ENCODE assay signal across 10 mouse cellular contexts in the genomic region with DNA sequence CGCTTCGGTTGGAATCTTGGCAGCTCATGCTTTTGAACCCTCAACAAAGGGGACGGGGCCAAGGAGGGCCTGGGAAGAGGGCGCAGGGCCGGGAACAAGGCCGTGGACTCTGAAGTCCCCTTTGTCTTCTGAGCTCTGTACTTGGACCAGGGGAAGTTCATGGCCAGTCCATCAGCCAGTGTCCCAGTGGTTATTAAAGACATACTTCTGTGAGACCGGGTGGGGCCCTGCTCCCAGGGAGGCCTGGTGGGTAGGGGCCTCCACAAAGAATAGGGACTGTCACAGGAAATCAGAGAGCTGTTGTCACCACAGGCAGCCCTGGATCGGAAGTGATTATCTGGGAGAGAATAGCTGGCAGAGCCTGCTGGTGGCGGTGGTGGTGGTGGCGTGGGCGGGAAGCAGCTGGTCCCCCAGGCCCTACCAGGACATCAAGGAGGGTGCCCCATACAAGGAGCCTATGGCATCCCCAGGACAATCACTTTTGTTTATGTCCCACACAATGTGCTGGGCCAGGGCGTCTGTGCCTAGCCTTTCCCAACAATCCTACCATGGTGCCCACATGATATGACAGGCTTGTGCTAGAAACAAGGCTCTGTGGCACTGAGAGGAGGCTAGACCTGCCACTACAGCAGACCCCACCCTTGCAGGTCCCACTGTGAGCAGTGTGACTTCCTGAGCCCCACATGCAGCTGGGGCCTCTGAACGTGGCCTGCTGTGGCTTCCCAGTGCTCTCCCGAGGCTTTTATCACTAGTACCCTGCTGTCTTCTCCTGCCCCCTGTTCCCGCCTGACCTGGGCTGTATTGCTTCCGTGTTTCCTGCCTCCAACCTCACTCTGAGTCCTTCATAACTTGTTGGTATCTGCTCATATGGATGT.
DNase-seq lines count a peak whose midpoint lies in the region; ATAC-seq and TF ChIP-seq lines count a peak whose summit lies in the region.
"Had no signal": no experiment of that assay in that cellular context is flagged by ENCODE, and none has a peak within 500 bp of the region (broad histone marks: within the 10 kb centered on the region; RNA-seq: fewer than 3 reads in every experiment).

No protein-coding gene starts in this region.

- 71% methylated on average over 16 of the region's 16 CpGs for WGBS in embryonic facial prominence, embryonic 14.5 days
- WGBS in intestine, embryonic 16.5 days, result 71% methylated on average over 16 of the region's 16 CpGs
- WGBS in cerebellum, adult 2 months, result 54% methylated on average over 16 of the region's 16 CpGs

- no peak overlapping the region for H3K9ac ChIP-seq in embryonic facial prominence, embryonic 14.5 days (ENCODE audit: low read depth, low read length)
- no peak overlapping the region for H3K9ac ChIP-seq in intestine, embryonic 16.5 days (ENCODE audit: low read depth, low read length)
- H3K9ac ChIP-seq: embryonic facial prominence, embryonic 13.5 days had no signal

- no peaks in the 10 kb centered on the region for H3K4me1 ChIP-seq in embryonic facial prominence, embryonic 14.5 days (ENCODE audit: control insufficient read depth, insufficient read depth, low read length)
- H3K4me1 ChIP-seq in intestine, embryonic 16.5 days (ENCODE audit: control insufficient read depth, insufficient read depth, low read length), result peaks cover 6% of the 10 kb centered on the region; the same call in 1 of the 2 replicates
- H3K4me1 ChIP-seq in cerebellum, adult 2 months (ENCODE audit: control insufficient read depth, insufficient read depth, low read length), result no peaks in the 10 kb centered on the region; the same call in 1 of the 2 replicates

- intact Hi-C loops in left cerebral cortex, postnatal 10 days (cut with DNase I), result no loop called here

- TF ChIP-seq POLR2A in cerebellum, adult 2 months (IDR thresholded peaks at IDR 0.05; ENCODE audit: borderline replicate concordance, insufficient read depth, low read length), result no peak

- no peaks in the 10 kb centered on the region for H3K9me3 ChIP-seq in embryonic facial prominence, embryonic 14.5 days (ENCODE audit: control insufficient read depth, low read length)
- H3K9me3 ChIP-seq in intestine, embryonic 16.5 days (ENCODE audit: control insufficient read depth, low read length), result no peaks in the 10 kb centered on the region
- H3K9me3 ChIP-seq: embryonic facial prominence, embryonic 13.5 days had no signal

- no peak for TF ChIP-seq CTCF in cerebellum, adult 2 months (IDR thresholded peaks at IDR 0.05; ENCODE audit: borderline replicate concordance, insufficient read depth, low read depth, low read length)

- H3K27ac ChIP-seq in embryonic facial prominence, embryonic 14.5 days (replicated peaks; ENCODE audit: low read depth, low read length), result no peak overlapping the region
- H3K27ac ChIP-seq in intestine, embryonic 16.5 days (ENCODE audit: low read length), result no peak overlapping the region
- no peak overlapping the region for H3K27ac ChIP-seq in cerebellum, adult 2 months (ENCODE audit: insufficient read depth, low read length)
- H3K27ac ChIP-seq: embryonic facial prominence, embryonic 13.5 days had no signal

- no peaks in the 10 kb centered on the region for H3K27me3 ChIP-seq in embryonic facial prominence, embryonic 14.5 days (replicated peaks; ENCODE audit: control insufficient read depth, insufficient read depth, low read length)
- no peaks in the 10 kb centered on the region for H3K27me3 ChIP-seq in intestine, embryonic 16.5 days (replicated peaks; ENCODE audit: control insufficient read depth, insufficient read depth, low read length)
- H3K27me3 ChIP-seq in cerebellum, adult 2 months (ENCODE audit: control insufficient read depth, insufficient read depth, low read length), result no peaks in the 10 kb centered on the region
- H3K27me3 ChIP-seq: embryonic facial prominence, embryonic 13.5 days had no signal

- ATAC-seq in embryonic facial prominence, embryonic 14.5 days (ENCODE audit: low read depth), result peak; percentile 90; the same call in 1 of the 2 replicates
- peak; percentile 23; the same call in 1 of the 2 replicates for ATAC-seq in intestine, embryonic 16.5 days

- DNase-seq in left cerebral cortex, postnatal 10 days (ENCODE audit: extremely low spot score in 1 of 2, low spot score in 2 of 2), result peak; percentile 29 to 34
- DNase-seq in left cerebral cortex, adult 11 months (ENCODE audit: low spot score), result no peak
- DNase-seq in embryonic facial prominence, embryonic 14.5 days (ENCODE audit: low spot score), result peak; percentile 72
- DNase-seq in retina, embryonic 14.5 days (ENCODE audit: low spot score), result peak; percentile 82
- no peak for DNase-seq in cerebellum, adult 2 months
- DNase-seq in spleen, adult 12 weeks (ENCODE audit: low spot score), result no peak
- no peak for DNase-seq in yolk sac, embryonic 10.5 days (ENCODE audit: low spot score)
- DNase-seq: adrenal gland, postnatal 25 days had no signal

- no peaks in the 10 kb centered on the region for H3K36me3 ChIP-seq in embryonic facial prominence, embryonic 14.5 days (ENCODE audit: control insufficient read depth, insufficient read depth, low read length)
- H3K36me3 ChIP-seq in intestine, embryonic 16.5 days (ENCODE audit: control insufficient read depth, insufficient read depth, low read length), result no peaks in the 10 kb centered on the region
- H3K36me3 ChIP-seq: embryonic facial prominence, embryonic 13.5 days had no signal

- no peak overlapping the region for H3K4me3 ChIP-seq in embryonic facial prominence, embryonic 14.5 days (ENCODE audit: low read depth, low read length)
- H3K4me3 ChIP-seq in intestine, embryonic 16.5 days (ENCODE audit: low read length), result no peak overlapping the region
- no peak overlapping the region for H3K4me3 ChIP-seq in cerebellum, adult 2 months (replicated peaks; ENCODE audit: insufficient read depth, low read depth, low read length)
- H3K4me3 ChIP-seq: embryonic facial prominence, embryonic 13.5 days had no signal

- no peak overlapping the region for H3K4me2 ChIP-seq in embryonic facial prominence, embryonic 14.5 days (ENCODE audit: low read depth, low read length)
- no peak overlapping the region for H3K4me2 ChIP-seq in intestine, embryonic 16.5 days (ENCODE audit: low read depth, low read length)
- H3K4me2 ChIP-seq: embryonic facial prominence, embryonic 13.5 days had no signal

Comparison
In these comparisons a context has a peak if more than half of its experiments do, and no peak if none do; other contexts are left out.
1. DNase-seq: peak in left cerebral cortex, postnatal 10 days (2 of 2), embryonic facial prominence, embryonic 14.5 days (single experiment) and retina, embryonic 14.5 days (single experiment); none in left cerebral cortex, adult 11 months (single experiment), cerebellum, adult 2 months (0 of 2), spleen, adult 12 weeks (single experiment) and yolk sac, embryonic 10.5 days (single experiment).